Mouse (Mus musculus) thymus, postnatal 10 days (tissue): ENCODE measurements around the gene Cpe.

ENCODE experiments used
- DNase-seq, 2 experiments: peaks; one replicate each; pipeline ENCODE4 v3.0.0; 2021; ENCODE audit warnings: low spot score in 2 of 2

The Cpe gene

DNA sequence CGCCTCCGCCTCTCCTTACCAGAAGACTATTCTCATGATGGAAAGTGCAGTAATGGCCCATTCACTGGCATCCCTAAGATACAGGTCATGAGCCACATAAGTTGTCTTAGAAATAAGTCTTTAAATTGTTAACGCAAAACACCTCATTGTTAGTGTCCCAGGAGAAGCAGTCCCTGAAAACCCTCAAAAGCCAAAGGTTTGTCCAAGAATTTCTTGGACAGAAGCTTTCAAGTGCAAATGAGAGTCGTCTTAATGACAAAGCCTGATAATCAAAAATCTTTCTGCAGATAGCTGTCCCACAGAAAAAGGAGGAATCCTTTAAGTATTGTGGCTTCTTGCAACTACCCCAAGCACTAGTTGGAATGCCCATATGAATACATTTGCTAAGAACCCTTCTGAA lies 60.7 kb downstream of the Cpe start:
- no peak for DNase-seq

- no peak for DNase-seq
Measured at GRCm38 (mm10) chr8:64631761-64632160, 61.1 kb downstream of the Cpe start.

DNA sequence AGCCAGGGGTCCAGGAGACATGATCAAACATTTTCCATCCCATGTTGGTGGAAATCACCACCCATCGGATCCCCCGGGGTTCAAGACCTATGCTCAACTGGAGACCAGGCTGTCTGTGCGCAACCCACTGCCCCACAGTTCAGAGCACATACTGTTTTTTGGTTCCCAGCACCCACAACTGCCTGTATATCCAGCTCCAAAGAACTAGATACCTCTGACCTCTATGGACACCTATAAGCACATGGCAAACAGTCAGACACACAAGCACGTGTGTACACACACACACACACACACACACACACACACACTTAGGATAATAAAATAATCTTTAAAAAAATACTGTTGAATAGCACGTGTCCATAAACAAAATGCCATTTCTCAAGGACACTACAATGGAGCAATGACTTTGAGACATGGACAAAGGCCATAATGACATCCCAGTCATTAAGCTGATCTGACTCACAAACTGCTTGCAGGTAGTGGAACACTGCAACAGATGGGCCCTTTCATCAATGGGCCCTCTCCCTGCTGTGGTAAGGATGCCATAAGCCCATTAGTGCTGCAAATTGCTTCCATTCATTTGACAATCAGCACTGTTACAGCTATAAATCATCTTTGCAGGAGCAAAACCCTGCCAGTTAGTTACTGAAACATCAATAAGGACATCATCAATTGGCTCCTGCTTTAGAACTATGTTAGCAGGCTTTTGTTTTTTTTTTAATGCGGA lies 63.7 kb downstream of the Cpe start:
- no peak for DNase-seq

GRCm38 (mm10) chr8:64628039-64628438 lies 64.8 kb downstream of the Cpe start:
- DNase-seq, result no peak

DNA sequence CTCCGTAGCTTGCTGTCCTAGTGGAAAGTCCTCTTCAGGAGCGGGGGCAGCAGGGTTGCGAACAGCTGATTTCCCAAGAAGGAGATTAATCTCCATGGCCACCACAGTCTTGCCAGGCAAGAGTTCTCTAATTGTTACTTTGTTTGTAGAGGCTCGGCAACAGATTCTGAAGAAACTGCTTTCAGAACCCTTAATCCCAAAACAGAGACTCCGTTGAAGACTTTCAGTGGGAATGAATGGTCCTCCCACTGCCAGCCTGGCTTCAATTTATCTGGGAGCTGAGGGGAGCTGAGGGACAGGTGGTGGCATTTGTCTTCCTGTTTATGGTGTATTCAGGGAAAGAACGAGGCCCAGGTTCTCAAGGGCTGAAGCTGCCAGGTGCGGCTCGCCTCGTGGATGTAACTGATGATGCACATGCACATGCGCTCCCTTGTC lies 68.2 kb downstream of the Cpe start:
- DNase-seq, result no peak

DNA sequence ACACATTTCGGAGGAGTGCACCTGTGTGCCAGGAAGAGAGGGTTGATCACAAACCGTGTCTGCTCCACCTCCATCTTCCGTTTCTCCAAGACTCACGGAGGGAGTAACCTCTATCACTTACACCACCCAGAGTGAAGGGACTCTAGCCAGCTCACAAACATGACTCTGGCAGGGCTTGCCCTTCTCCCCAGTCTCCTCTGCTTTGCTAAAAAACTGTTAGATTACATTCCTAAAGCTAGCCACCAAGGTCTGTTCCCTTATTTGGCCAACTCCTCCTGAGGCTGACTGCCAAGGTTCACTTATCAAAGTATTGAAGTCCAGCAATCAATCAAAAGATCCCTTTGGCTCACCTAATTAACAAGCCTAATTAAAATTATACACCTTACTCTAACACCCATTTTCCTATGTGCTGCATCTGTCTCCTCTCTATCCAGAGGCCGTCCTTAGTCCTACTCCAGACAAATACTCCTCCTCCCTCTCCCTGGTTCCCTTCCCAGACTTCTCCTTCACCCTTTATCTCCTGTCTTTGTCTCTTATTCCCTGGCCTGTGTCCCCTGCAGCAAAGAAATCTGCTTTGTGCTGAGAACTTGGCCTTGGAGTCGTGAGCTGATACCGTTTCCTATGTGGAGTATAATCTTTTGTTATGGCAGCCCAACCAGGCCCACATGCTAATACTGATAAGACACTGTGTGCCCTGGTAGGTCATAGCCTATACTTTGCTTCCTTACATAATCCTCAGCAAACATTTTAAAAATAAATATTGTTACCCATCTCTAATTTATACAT lies 72.3 kb downstream of the Cpe start:
- no peak for DNase-seq

DNA sequence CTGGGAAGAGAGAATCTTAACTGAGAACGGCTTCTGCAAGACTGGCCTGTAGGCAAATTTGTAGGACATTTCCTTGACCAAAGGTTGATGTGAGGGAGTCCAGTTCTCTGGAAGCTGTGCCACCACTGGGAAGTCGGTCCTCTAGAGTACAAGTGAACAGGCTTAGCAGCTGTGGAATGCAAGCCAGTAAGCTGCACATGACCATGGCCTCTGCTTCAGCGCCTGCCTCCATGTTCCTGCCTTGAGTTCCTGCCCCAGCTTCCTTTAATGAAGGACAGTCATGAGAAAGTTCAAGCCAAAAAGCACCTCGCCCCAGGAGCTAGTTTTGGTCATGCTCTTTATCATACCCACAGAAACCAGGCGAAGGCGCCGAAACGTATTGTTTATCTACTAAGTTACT lies 73.2 kb downstream of the Cpe start:
- no peak for DNase-seq

GRCm38 (mm10) chr8:64618618-64619017 lies 74.2 kb downstream of the Cpe start:
- DNase-seq, result peak in 1 of 2 experiments; percentile 33

DNA sequence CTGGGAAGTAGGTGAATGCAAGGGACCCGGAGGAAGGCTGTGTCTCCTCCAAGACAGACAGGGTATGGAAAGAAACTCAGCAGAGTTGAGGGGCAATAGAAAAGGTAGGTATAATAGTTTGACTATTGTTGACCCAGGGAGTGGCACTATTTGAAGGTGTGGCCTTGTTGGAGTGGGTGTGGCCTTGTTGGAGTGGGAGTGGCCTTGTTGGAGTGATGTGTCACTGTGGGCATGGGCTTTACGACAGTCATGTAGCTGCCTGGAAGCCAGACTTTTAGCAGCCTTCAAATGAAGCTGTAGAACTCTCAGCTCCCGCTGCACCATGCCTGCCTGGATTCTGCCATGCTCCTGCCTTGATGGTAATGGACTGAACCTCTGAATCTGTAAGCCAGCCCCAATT lies 76.3 kb downstream of the Cpe start:
- no peak for DNase-seq

- DNase-seq, result no peak
Measured at GRCm38 (mm10) chr8:64615459-64615858, 77.4 kb downstream of the Cpe start.

GRCm38 (mm10) chr8:64613663-64614062 lies 79.2 kb downstream of the Cpe start:
- DNase-seq, result no peak

GRCm38 (mm10) chr8:64611210-64611974 lies 81.5 kb downstream of the Cpe start:
- DNase-seq, result no peak

DNA sequence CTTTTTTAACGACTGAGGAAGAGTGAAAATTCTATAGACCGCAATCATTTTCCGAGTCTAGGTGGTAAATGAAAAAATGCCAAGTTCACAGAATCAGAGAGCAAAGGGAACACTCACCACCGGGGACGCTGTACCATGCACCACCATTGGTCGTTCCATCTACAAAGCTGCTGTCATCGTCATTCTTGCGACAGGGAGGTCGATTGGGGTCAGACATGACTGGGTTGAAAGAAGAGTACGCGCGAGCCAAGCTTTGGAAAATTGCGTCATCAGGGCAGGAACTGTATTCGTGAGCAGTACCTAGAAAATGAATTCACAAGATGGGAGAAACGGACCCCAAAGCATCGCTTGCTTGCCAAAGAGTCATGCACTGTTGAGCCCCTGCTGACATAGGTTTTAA lies 83.9 kb downstream of the Cpe start:
- no peak for DNase-seq

DNA sequence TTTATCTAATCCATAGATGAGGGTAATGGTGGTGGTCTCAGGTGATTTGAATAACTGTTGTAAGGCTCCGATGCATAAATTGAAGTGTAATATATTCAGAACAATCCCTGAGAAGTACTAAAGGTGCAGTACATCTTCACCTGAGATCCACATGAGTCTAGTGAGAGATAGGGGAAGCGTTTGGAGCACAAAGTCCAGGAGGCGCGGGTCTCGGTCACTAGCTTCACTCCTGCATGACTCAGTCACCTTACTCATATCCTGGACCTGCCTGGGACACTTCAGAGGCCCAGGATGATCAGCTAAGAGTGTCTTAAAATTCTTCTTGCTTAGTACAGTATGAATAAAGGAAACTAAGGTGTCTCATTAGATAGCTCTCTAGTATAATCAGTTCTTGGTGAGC lies 86.8 kb downstream of the Cpe start:
- no peak for DNase-seq

- no peak for DNase-seq
Measured at GRCm38 (mm10) chr8:64598206-64598605, 94.6 kb downstream of the Cpe start.

- DNase-seq, result peak; percentile 9 to 61
Measured at GRCm38 (mm10) chr8:64597042-64597970, 95.5 kb downstream of the Cpe start.

GRCm38 (mm10) chr8:64596396-64596795 lies 96.5 kb downstream of the Cpe start:
- no peak for DNase-seq

GRCm38 (mm10) chr8:64590456-64590855 lies 102.4 kb downstream of the Cpe start:
- DNase-seq, result no peak

DNA sequence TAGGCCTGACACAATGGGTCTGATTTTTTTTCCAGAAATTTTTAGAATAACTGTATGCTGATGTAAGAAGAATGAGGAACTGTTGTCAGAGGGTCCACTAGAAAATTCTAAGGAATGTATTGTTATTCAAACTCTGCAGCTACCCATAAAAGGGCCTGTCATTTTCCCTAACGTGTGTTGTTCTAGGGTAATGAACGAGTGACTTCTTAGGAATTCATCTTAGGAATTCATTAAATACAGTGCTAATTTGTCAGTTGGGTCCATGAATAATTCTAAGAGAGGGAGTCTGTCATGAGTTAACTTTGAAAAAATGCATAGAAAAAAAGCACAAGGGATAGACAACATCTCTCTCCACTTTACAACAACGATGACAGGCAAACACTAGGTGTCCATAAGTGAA lies 110.0 kb downstream of the Cpe start:
- DNase-seq, result no peak

- DNase-seq, result no peak
Measured at GRCm38 (mm10) chr8:64578221-64578620, 114.6 kb downstream of the Cpe start.

- no peak for DNase-seq
Measured at GRCm38 (mm10) chr8:64575001-64575400, 117.9 kb downstream of the Cpe start.
